Mouse (Mus musculus): ENCODE measurements around the gene Endou. TPM values are rescaled to one million over a fixed set of nuclear protein-coding genes. Genes with fewer than 3 reads are reported as not detected.
A peak's percentile ranks its signal among the peaks of the same experiment; 100 is the strongest.
"Not testable (repeated sequence)": the region's sequence is repeated elsewhere in the genome, so short reads cannot be mapped to it uniquely, and the experiment has no call there.

Endou gene
- total and polyA plus RNA-seq, 2 experiments from 2014 or later: 0.10 to 0.44 TPM

- Histone ChIP-seq H3K4me2 (ENCODE audit: low read depth, low read length) (no peak overlapping the region), H3K9me3 (ENCODE audit: low read length) (no peaks in the 10 kb centered on the region), H3K9ac (replicated peaks; ENCODE audit: low read length) (no peak overlapping the region), H3K4me1 (ENCODE audit: insufficient read depth, low read length) (peaks cover 18% of the 10 kb centered on the region), H3K27me3 (ENCODE audit: insufficient read depth, low read length) (no peaks in the 10 kb centered on the region), H3K36me3 (ENCODE audit: insufficient read depth, low read length) (peaks cover 6% of the 10 kb centered on the region; the same call in 1 of the 2 replicates), H3K27ac (no peak overlapping the region), H3K4me3 (ENCODE audit: low read length) (no peak overlapping the region)
- WGBS: 69% methylated on average over 6 of the region's 6 CpGs
- ATAC-seq (no peak), DNase-seq (ENCODE audit: low spot score) (no peak)
- TF ChIP-seq CTCF (IDR thresholded peaks at IDR 0.05; ENCODE audit: low read depth): no peak
Measured at GRCm38 (mm10) chr15:97670554-97670953, 60.6 kb downstream of the Endou start.

- H3K36me3 ChIP-seq (ENCODE audit: insufficient read depth, low read length); H3K4me3 ChIP-seq (ENCODE audit: low read length); DNase-seq (ENCODE audit: low spot score); ATAC-seq; H3K4me2 ChIP-seq (ENCODE audit: low read depth, low read length); H3K27me3 ChIP-seq (ENCODE audit: insufficient read depth, low read length); H3K9me3 ChIP-seq (ENCODE audit: low read length); H3K9ac ChIP-seq (replicated peaks; ENCODE audit: low read length): not testable (repeated sequence)
- Histone ChIP-seq H3K27ac (peak overlapping the region; percentile 32; the same call in 1 of the 2 replicates), H3K4me1 (ENCODE audit: insufficient read depth, low read length) (peaks cover 18% of the 10 kb centered on the region)
- 70% methylated on average over 16 of the region's 17 CpGs for WGBS
Measured at GRCm38 (mm10) chr15:97668158-97668877, 62.8 kb downstream of the Endou start.

- 0 out of 2 replicates have a peak overlapping the region, but pooled peaks have one; percentile 32 for H3K27ac ChIP-seq
- peaks cover 13% of the 10 kb centered on the region for H3K4me1 ChIP-seq (ENCODE audit: insufficient read depth, low read length)
- DNase-seq (ENCODE audit: low spot score): peak; percentile 90
- WGBS: 29% methylated on average over 7 of the region's 7 CpGs
- TF ChIP-seq CTCF (IDR thresholded peaks at IDR 0.05; ENCODE audit: low read depth): peak; percentile 95
- ATAC-seq: no peak
- no peaks in the 10 kb centered on the region for H3K27me3 ChIP-seq (ENCODE audit: insufficient read depth, low read length)
- no peaks in the 10 kb centered on the region for H3K9me3 ChIP-seq (ENCODE audit: low read length)
- no peak overlapping the region for H3K4me2 ChIP-seq (ENCODE audit: low read depth, low read length)
- H3K36me3 ChIP-seq (ENCODE audit: insufficient read depth, low read length): no peaks in the 10 kb centered on the region
- no peak overlapping the region for H3K9ac ChIP-seq (replicated peaks; ENCODE audit: low read length)
- H3K4me3 ChIP-seq (ENCODE audit: low read length): no peak overlapping the region
Measured at GRCm38 (mm10) chr15:97667437-97667836, 63.7 kb downstream of the Endou start.

- Histone ChIP-seq H3K27ac (no peak overlapping the region), H3K36me3 (ENCODE audit: insufficient read depth, low read length) (no peaks in the 10 kb centered on the region), H3K9me3 (ENCODE audit: low read length) (no peaks in the 10 kb centered on the region), H3K4me3 (ENCODE audit: low read length) (no peak overlapping the region), H3K9ac (replicated peaks; ENCODE audit: low read length) (no peak overlapping the region), H3K4me2 (ENCODE audit: low read depth, low read length) (no peak overlapping the region), H3K4me1 (ENCODE audit: insufficient read depth, low read length) (peaks cover 2% of the 10 kb centered on the region), H3K27me3 (ENCODE audit: insufficient read depth, low read length) (no peaks in the 10 kb centered on the region)
- DNase-seq (ENCODE audit: low spot score): no peak
- WGBS: 85% methylated on average over 10 of the region's 10 CpGs
- no peak for ATAC-seq
- no peak for TF ChIP-seq CTCF (IDR thresholded peaks at IDR 0.05; ENCODE audit: low read depth)
Measured at GRCm38 (mm10) chr15:97666457-97666770, 64.7 kb downstream of the Endou start.

GRCm38 (mm10) chr15:97665770-97666456, 65.2 kb downstream of the Endou start:
- no peaks in the 10 kb centered on the region for H3K27me3 ChIP-seq (ENCODE audit: insufficient read depth, low read length)
- ATAC-seq: no peak
- no peak for DNase-seq (ENCODE audit: low spot score)
- TF ChIP-seq CTCF (IDR thresholded peaks at IDR 0.05; ENCODE audit: low read depth): no peak
- 74% methylated on average over 25 of the region's 25 CpGs for WGBS
- no peaks in the 10 kb centered on the region for H3K36me3 ChIP-seq (ENCODE audit: insufficient read depth, low read length)
- no peak overlapping the region for H3K27ac ChIP-seq
- H3K9ac ChIP-seq (replicated peaks; ENCODE audit: low read length): no peak overlapping the region
- no peaks in the 10 kb centered on the region for H3K4me1 ChIP-seq (ENCODE audit: insufficient read depth, low read length)
- no peak overlapping the region for H3K4me3 ChIP-seq (ENCODE audit: low read length)
- H3K4me2 ChIP-seq (ENCODE audit: low read depth, low read length): no peak overlapping the region
- H3K9me3 ChIP-seq (ENCODE audit: low read length): no peaks in the 10 kb centered on the region

GRCm38 (mm10) chr15:97664981-97665668, 66.0 kb downstream of the Endou start:
- Histone ChIP-seq H3K4me2 (ENCODE audit: low read depth, low read length) (no peak overlapping the region), H3K4me1 (ENCODE audit: insufficient read depth, low read length) (no peaks in the 10 kb centered on the region), H3K4me3 (ENCODE audit: low read length) (no peak overlapping the region), H3K27me3 (ENCODE audit: insufficient read depth, low read length) (no peaks in the 10 kb centered on the region), H3K9me3 (ENCODE audit: low read length) (no peaks in the 10 kb centered on the region), H3K36me3 (ENCODE audit: insufficient read depth, low read length) (no peaks in the 10 kb centered on the region), H3K27ac (no peak overlapping the region), H3K9ac (replicated peaks; ENCODE audit: low read length) (no peak overlapping the region)
- 63% methylated on average over 16 of the region's 16 CpGs for WGBS
- peak; percentile 81 for TF ChIP-seq CTCF (IDR thresholded peaks at IDR 0.05; ENCODE audit: low read depth)
- ATAC-seq (no peak), DNase-seq (ENCODE audit: low spot score) (peak; percentile 72)

Data from hindbrain, postnatal 0 days (tissue).